Mouse (Mus musculus) fibroblast of lung, adult 2 months (primary cell): ENCODE measurements around the gene Aplnr.

Experiments used
- DNase-seq: peaks from one replicate; pipeline ENCODE4 v3.0.0-alpha.2; 2011; ENCODE audit warnings: low read depth

The Aplnr gene

DNA sequence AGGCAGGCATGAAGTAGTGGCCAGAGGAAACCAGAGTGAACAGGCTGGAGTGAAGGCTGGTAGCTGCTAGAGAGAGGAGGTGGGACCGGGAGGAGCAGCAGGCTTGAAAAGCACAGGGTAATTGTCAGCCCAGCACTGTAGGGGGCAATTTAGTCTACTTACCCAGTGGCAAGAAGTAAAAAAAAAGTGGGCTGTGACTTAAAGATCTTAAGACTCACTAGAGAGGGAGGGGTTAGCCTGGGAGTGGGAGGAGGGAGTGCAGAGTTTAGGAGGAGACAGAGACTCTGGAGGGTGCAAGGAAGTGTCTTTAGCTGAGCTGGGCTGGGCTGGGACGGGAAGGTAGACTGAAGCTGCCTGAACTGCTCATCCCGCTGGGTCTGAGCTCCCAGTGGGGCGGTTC lies at the start of gene Aplnr:
Gene Aplnr (plus strand): TSS at position 137 of the 400 bp plus-strand sequence.
- no peak for DNase-seq

DNA sequence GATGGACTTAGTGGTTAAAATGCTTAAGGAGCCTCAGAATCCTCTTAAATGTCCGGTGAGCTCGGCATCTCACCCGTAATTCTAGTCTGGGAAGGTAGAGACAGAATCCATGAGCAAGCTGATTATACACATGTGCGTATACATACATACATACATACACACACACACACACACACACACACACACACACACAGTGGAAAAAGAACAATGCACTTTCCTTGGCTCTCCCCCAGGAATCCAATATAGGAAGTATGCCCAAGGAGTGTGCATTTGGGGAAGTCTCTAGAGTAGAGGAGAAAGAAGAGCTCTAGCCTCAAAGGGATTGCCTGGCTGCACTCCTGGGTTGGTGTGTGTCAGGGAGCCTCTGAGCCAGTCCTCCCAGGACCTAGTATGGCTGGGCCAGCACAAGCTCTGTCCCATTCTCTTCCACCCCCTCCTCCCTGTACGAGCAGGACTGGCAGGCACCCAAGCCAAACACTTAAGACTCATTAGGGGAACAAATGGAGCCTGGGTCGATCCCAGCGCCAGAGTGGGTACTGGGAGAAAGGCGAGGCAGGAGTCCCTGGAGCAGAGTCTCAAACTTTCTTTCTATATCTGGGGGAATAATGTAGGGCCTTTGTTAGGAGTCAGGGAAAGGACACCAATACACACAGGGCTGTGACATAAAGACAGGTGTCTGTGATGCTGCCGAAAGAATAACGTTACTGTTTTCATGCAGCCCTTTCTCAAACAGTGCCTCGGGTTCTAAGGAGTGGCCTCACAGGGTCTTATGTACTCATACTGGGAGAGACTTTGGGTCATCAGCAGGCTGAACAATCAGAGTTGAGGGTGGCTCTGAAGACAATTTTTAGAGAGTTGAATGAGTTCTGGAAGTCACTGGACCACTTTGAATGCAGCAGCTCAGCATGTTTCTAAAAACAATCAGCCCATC lies 47.0 kb upstream of the Aplnr start:
- no peak for DNase-seq

DNA sequence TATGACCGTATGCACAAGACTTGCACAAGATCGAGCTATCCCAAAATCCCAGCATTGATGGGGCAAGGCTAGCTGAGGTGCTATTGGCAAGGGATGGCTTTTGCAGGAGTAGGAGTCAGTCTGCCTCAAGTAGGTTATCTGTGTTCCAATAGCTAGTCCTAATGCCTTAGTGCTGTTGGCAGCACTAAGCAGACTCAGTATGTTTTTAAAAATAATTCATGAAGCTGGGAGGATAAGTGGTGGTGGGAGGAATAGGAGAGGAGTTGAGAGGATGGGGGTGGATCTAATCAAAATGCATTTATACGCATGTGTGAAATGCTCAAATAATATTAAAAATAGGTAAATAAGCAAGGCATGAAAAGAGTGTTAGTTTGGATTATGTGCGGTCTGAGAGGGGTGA lies 44.7 kb upstream of the Aplnr start:
- DNase-seq: no peak

DNA sequence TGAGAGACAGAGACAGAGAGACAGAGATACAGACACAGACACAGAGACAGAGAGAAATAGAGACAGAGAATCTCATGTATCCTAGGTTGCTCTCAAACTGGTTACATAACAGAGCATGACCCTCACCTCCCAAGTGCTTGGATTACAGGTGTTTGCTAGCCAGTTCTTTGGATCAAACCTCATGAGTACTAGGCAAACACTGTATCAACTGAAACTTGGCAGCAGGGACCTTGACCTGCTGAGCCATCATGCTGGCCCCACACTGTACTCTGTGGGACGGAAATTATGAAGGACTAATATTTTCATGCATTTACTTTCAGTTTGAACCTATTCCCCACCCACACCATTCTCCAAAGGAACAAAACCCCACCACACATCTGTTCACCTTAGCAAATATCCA lies 42.6 kb upstream of the Aplnr start:
- DNase-seq: no peak

DNA sequence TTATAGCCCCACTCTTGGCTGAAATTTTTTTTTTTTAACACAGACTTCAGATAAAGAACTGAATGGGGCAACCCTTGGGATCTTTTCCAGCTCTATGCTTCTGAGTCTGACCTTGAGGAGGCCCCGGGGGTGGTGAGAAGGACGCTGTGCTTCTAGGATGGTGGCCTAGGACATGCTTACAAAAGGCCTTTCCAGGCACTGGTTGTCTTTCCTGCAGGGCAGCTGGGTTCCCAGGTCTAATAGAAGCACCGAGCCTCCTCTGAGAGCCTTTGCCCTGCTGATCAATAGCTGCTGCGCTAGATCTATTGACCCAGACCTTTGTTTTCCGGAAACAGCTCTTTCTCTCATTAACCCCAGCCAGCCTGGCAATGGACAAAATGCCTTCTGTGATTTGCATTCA lies 40.1 kb upstream of the Aplnr start:
- no peak for DNase-seq

DNA sequence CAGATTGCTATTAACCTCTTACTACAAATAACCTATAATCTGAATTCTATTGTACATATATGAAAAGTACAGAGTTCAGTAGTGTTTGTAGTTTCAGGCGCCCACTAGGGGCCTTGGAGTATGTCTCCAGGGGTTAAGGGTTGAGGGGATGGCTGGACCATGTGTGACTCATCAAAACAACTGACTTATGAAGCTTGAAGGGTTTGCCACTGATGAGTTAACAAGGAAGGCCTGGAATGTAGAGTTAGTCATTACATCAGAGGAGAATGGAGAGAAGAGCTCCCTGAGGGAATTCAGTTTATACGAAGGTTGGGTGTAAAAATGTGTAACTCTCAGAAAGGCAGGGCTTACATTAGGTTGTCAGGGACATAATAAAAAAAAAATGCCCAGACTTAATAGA lies 38.0 kb upstream of the Aplnr start:
- no peak for DNase-seq

DNA sequence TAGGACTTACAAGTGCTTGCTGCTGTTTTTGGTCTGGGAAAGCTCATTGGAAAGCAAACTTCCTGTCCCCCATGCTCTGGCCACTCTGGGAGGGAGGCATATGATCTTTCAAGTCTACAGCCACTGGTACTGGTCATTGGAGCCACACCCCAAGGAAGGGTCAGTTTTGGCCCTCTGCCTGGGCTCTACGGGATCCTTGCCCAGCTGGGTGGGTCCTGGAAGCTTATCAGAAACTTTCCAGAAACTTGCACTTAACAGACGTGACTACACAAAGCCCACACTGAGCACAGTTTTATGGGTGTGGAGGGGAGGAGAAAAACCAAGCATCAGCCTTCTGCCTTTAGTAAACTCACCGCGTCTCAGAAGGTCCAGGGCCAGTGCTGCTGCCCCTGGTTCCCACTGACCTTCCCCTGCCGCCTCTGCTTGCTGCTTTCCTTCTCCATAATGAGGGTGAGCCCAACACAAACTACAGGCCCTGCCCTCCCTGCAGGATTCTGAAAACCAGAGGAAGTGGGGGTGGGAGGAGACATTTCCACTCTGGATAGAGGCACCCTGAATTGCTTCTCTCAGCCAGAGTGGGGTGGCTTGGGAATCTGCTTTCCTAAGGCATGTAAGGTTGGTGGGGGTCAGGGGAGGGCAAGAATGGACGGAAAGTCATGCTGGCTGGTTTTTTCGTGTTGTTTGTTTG lies 37.1 kb upstream of the Aplnr start:
- peak; percentile 75 for DNase-seq

DNA sequence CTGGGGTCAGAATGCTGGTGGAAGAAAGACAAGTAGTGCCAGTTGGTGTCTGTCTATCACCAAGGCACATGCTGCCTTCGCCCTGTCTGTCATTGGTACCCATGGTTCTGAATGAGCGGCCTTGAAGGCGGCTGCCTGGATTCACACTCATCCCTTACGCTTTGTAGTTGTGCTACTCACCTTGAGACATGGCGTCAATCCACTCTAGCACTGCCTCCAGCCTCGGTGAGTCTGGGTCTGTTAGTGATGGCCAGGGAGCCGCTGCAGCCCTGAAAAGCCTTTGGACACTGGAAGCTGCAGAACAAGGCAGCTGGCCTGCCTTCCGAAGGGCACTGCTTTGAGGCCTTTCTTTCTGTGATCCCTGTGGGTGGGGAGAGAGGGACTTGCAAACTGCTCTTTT lies 32.8 kb upstream of the Aplnr start:
- DNase-seq: no peak

DNA sequence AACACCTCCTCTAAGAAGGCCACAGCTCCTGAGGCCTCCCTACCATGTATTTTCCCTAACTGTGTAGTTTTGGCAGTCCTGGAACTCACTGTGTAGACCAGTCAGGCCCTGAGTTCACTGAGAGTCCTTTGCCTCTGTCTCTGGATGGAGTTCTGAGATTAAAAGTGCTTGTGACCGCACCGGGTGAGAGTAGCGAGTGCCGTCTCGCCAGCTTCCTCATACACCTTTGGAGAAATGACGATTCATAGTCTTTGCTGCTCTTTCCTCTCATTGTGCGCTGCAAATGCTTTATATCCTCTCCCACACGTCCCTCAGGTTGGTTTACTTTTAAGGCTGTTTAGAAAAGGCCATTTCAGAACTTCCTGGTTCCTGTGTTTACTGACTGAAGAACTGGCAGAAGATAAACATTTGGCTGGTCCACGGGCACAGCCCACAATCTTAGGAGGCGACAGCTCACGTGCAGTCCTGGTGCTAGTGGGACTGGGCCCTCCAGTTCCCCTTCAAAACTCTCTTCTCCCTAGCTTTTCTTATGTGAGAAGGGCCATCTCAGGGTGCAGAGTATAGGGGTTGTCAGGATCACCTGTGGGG lies 30.5 kb upstream of the Aplnr start:
- DNase-seq: no peak

DNA sequence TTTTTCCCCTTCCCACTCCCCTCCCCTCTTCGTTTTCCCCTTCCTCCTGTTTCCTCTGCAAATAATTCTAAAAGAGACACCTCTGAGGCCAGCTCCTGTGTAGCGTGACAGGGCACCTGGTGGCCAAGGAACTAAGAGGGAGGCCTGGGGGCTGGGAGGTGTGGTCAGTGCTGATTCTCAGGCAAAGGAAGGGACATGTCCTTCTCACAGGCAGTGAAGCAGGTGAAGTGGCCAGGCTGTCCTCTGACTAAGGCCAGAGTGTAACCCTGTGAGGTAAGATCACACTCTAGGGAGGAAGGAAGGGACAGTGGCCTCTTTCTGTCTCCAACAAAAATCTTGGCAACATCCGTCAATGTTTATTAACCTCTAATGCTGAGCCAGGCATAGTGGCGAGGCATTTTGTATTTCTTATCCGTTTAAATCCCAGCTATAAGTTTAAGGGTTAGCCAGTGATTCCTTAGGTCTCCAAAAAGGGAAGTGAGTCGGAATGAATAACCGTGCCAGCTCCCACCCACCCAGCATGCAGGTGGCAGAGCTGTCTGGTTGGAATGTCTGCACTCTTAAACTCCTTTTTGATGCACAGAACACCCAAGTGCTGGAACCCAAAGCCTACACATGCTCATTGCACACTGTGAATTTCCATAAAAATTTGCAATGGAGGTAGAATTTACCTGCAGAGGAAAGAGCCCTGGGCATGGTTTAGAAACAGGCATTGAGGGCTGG lies 29.8 kb upstream of the Aplnr start:
- no peak for DNase-seq

DNA sequence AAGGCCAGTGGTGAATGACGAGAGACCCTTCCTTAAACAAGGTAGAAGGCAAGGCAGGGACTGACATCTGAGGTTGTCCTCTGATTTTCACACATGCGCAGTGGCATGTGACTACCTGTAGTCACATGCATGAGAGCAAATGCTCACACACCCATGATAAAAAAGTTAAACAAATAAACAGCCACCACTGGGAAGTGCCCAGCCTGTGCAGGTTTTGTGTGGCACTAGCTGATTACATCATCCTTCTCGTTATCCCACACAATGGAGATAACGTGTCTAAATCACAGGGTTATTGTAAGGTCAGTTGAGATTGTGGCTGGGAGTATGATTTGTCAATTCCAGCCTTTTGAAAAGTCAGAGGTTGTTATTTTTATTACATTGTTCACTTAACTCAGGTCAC lies 29.1 kb upstream of the Aplnr start:
- no peak for DNase-seq

DNA sequence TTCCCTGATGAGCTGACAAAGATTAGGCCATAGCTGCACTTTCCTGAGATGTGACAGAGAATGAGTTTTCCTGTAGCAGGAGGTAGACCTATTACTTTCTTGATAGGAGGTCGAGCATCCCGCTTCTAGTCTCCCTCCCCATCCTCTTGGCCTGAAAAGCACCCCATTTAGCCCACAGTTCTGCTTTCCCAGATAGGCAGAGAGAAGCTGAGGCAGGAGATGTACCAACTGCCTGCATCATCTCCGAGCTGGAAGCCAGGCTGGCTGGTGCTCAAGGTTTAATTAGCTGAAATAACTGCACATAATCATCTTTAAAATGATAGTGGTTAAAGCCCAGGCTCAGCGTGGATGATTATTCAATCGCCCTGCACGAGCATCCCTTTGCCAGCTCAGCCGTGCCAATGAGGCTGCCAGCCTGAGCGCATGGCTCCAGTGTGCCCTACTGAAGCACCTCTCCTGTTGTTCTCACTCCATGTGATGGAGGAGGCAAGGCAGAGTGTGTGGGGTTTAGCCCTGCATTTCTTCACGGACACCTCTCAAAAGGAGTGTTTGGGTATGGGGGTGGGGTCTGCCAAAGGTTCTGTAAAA lies 25.6 kb upstream of the Aplnr start:
- no peak for DNase-seq

DNA sequence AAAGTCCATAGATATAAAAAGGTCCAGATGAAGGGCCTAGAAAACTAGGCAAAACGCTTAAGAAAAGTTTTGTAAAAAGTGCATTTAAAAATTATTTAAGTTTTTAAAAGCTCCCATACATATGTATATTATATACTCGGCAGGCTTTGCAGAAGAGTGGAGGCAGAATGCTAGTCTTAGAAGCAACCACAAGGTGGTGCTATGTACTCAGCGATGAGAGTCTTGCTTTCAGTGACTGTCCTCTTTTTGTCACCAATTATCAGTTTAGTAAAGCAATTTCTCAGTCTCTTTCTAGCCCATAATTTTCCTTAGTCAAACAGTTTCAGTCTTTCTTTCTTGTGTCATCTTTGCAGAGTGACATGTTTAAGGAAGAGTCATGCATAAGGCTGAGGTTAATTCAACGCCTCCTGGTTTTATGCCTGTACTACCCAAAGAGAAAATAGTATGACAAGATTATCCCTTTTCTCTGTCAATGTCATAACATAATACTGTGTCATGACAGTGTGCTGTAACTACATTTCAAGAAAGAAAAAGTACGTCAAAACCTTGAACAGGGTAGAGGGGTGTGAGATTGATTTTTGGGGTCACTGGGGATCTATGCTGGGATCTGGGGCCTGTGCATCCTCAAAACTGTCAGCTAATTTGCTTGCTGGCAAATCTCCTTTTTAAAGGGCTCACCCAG lies 12.7 kb upstream of the Aplnr start:
- DNase-seq: no peak

DNA sequence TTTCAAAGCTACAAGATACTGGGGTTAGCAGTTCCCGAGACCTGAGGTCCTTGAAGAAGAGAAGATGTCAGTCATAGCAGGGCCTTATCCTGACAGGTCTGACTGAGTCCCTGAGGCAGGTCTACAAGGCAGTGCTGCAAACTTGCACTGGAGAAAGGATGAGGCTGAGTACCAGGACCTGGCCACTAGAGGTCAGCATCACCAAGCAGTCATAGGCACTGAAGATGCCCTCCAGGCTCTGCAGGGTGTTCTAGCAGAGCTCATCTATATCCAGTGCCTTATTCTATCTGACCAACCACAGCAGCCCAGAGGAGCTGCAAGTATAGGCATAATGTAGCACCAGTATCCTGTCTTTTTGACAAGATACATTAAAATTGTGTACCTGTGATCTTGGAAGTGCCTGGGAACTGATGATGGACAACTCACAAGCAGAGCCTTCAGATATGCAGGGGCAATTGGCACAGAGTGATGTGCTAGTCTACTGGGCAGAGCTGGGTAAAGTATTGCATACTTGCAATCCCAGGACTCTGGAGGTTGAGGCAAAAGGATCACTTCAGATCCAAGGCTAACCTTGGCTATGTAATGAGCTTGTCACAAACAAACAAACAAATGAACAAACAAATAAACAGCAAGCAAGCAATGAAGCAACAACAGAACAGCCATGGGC lies 12.0 kb upstream of the Aplnr start:
- no peak for DNase-seq

DNA sequence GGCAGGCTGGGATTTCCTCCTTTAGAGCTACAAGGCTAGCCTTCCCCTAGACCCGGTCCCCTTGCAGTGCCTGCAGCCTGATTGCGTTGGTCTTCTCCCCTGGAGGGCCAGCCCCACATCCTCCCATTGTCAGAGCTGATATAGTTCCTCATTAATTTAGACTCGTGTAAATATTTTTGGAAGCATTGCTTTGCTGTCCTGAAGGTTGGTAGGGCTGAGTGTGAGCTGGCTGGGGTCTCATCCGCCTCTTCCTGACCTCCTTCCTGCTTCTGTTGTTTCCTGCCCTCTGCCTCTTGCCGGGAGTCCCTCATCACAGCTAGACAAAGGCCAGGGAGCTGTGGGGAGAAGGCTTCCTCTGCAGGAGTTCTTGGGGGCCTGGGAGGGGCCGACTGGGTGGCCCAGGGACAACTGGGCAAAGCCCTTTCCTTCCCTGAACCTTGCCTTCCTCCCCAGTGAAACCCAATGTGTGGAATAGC lies 6.5 kb upstream of the Aplnr start:
- no peak for DNase-seq

DNA sequence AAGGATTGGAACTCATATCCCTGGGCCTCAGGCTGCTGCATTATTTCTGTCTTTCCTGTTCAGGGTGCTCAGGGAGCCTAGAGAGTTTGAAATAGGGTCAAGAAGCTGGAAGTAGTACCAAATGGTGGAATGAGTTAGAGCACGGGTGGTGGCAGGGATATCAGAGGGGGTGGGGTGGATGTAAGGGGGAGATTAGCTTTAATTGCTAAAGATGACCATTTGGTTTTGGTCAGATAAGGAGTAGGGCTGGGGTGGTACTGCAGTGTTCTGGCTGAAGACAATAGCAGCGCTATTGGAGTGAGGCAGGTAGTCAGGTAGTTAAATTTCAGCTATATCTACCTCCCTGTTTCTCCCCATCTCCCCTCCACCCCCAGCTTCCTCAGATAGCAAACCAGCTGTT lies 4.8 kb upstream of the Aplnr start:
- DNase-seq: no peak

DNA sequence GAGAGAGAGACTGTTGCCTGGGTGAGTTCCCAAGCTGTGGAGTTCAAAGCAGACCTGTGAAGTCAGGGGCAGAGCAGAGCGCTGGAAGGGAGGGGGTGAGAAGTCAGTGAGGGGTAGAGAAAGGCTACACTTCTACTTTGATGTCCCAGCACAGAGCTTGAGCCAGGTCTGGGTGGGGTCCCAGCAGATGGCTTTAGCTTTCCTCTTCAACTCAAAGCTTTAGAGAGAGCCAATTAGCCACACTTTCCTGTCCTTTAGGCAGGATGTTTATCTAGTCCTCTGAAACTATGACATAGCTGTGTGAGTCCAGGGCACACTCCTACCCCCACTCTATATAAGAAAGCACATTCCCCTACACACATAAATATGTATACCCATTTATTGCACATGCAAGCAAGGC lies 4.3 kb upstream of the Aplnr start:
- DNase-seq: no peak

DNA sequence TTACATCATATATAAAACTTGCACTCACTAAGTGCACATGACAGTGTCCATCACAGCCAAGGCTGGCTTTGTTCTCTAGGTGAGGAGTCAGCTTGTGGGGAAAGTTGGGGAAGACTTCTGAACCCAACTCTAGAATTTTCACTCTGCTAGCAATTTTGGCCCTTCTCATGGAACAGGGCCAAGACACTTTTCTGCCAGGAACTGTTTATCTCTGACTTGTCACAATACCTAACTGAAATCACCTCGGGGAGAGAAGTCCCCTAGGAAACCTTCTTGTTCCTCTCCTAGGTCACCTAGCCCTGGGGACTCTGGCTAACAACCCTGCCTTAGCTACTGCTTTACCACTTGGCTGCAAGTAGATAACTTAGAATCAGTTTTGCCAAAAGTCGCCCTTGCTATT lies 3.8 kb upstream of the Aplnr start:
- no peak for DNase-seq

DNA sequence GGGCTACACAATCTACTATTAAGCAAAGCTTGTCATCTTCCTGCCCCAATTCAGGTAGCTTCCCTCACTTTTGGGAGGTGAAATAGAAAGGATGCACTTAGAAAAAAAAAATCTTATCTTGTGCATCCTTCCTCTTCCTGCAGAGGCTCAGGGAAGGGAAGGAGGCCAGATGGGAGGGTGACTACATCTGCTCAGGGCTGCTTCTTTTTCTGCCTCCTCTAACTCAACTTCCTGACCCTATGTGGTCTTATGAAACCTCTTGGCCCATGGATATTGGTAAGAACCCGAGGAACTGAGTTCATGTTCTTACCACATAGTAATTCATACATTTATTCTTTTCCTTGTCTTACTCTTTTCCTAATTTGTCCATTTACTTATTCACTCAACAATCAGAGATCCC lies 926 bp upstream of the Aplnr start:
- no peak for DNase-seq

DNA sequence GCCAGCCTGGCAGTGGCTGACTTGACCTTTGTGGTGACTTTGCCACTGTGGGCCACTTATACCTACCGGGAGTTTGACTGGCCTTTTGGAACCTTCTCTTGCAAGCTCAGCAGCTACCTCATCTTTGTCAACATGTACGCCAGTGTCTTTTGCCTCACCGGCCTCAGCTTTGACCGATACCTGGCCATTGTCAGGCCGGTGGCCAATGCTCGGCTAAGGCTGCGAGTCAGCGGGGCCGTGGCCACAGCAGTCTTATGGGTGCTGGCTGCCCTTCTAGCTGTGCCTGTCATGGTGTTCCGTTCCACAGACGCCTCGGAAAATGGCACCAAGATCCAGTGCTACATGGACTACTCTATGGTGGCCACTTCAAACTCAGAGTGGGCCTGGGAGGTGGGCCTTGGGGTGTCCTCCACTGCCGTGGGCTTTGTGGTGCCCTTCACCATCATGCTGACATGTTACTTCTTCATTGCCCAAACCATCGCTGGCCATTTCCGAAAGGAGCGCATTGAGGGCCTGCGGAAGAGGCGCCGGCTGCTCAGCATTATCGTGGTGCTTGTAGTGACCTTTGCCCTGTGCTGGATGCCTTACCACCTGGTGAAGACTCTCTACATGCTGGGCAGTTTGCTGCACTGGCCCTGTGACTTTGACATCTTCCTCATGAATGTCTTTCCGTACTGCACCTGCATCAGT lies 951 bp downstream of the Aplnr start:
- no peak for DNase-seq
